In genomic region chr1:133801743-133802142, GRCm38 (mm10) we compare ENCODE assay signal across 11 mouse cellular contexts. TPM values are rescaled to one million over a fixed set of nuclear protein-coding genes. Genes with fewer than 3 reads are reported as not detected.
A peak's percentile ranks its signal among the peaks of the same experiment; 100 is the strongest.
DNase-seq lines count a peak whose midpoint lies in the region; ATAC-seq and TF ChIP-seq lines count a peak whose summit lies in the region.
"Had no signal": no experiment of that assay in that cellular context is flagged by ENCODE, and none has a peak within 500 bp of the region (broad histone marks: within the 10 kb centered on the region; RNA-seq: fewer than 3 reads in every experiment).

No protein-coding gene starts in this region.

- H3K79me2 ChIP-seq in MEL (ENCODE audit: control insufficient read depth, insufficient read depth, low read length, poor library complexity), result peaks cover 9% of the 10 kb centered on the region

- ATAC-seq in heart, embryonic 12.5 days (ENCODE audit: insufficient number of reproducible peaks, low FRiP score), result no peak
- ATAC-seq in lung, embryonic 16.5 days (ENCODE audit: low read depth), result no peak
- no peak for ATAC-seq in limb, embryonic 15.5 days (ENCODE audit: insufficient number of reproducible peaks, low FRiP score, low TSS enrichment, low read depth)
- no peak for ATAC-seq in intestine, embryonic 16.5 days

- TF ChIP-seq POLR2A in lung, adult 2 months (IDR thresholded peaks at IDR 0.05; ENCODE audit: borderline replicate concordance, extremely low read depth, low read depth, low read length), result no peak
- TF ChIP-seq POLR2A in MEL (IDR thresholded peaks at IDR 0.05; ENCODE audit: control insufficient read depth in 1 of 2, insufficient read depth in 1 of 2, low read depth in 1 of 2, low read length in 2 of 2, poor library complexity in 1 of 2), result no peak

- no peaks in the 10 kb centered on the region for H3K9me3 ChIP-seq in heart, embryonic 12.5 days (replicated peaks)
- H3K9me3 ChIP-seq in lung, embryonic 16.5 days (ENCODE audit: control insufficient read depth, low read length), result no peaks in the 10 kb centered on the region
- no peaks in the 10 kb centered on the region for H3K9me3 ChIP-seq in MEL (replicated peaks; ENCODE audit: insufficient read depth, low read length)
- H3K9me3 ChIP-seq in limb, embryonic 15.5 days, result no peaks in the 10 kb centered on the region
- H3K9me3 ChIP-seq in intestine, embryonic 16.5 days (ENCODE audit: control insufficient read depth, low read length), result no peaks in the 10 kb centered on the region

- no peak for DNase-seq in heart, postnatal 14 days
- no peak for DNase-seq in lung, adult 2 months
- no peak for DNase-seq in MEL (ENCODE audit: low read depth, low spot score)
- no peak for DNase-seq in embryo, embryonic 10.5 days (ENCODE audit: low spot score)
- DNase-seq: cerebellum, postnatal 36 days; kidney, adult 8-10 months; retina, postnatal 1 day had no signal

- intact Hi-C loops in heart, postnatal 14 days (cut with DNase I), result loop anchor here (2.0 to 5.0 kb wide), 2 partner anchors 65 to 96 kb away; no protein-coding TSS in a partner anchor

- peaks cover 51% of the 10 kb centered on the region for H3K4me1 ChIP-seq in heart, embryonic 12.5 days (replicated peaks)
- peaks cover 27% of the 10 kb centered on the region for H3K4me1 ChIP-seq in lung, embryonic 16.5 days (replicated peaks; ENCODE audit: control insufficient read depth, insufficient read depth, low read length)
- H3K4me1 ChIP-seq in lung, adult 2 months (ENCODE audit: control insufficient read depth, insufficient read depth, low read length), result peaks cover 9% of the 10 kb centered on the region
- peaks cover 19 to 46% of the 10 kb centered on the region in 2 experiments for H3K4me1 ChIP-seq in MEL (ENCODE audit: control insufficient read depth in 1 of 2, insufficient read depth in 2 of 2, low read length in 2 of 2)
- H3K4me1 ChIP-seq in limb, embryonic 15.5 days, result peaks cover 37% of the 10 kb centered on the region
- peaks cover 32% of the 10 kb centered on the region for H3K4me1 ChIP-seq in intestine, embryonic 16.5 days (ENCODE audit: control insufficient read depth, insufficient read depth, low read length)

- H3K27ac ChIP-seq in heart, embryonic 12.5 days (ENCODE audit: poor library complexity, severe bottlenecking), result 0 out of 2 replicates have a peak overlapping the region, but pooled peaks have one; percentile 82
- H3K27ac ChIP-seq in lung, embryonic 16.5 days (ENCODE audit: low read length), result no peak overlapping the region
- H3K27ac ChIP-seq in MEL (ENCODE audit: control insufficient read depth, low read depth, low read length), result peak overlapping the region; percentile 85
- no peak overlapping the region; the same call in 1 of the 2 replicates for H3K27ac ChIP-seq in limb, embryonic 15.5 days
- no peak overlapping the region for H3K27ac ChIP-seq in intestine, embryonic 16.5 days (ENCODE audit: low read length)

- WGBS in heart, embryonic 12.5 days, result 74% methylated on average over 5 of the region's 5 CpGs
- WGBS in lung, embryonic 16.5 days, result 54% methylated on average over 5 of the region's 5 CpGs
- WGBS in lung, adult 2 months, result 62% methylated on average over 5 of the region's 5 CpGs
- WGBS in limb, embryonic 15.5 days, result 64% methylated on average over 5 of the region's 5 CpGs
- 62% methylated on average over 5 of the region's 5 CpGs for WGBS in intestine, embryonic 16.5 days

- TF ChIP-seq CTCF in lung, adult 2 months (IDR thresholded peaks at IDR 0.05; ENCODE audit: insufficient read depth, low read length), result no peak
- no peak for TF ChIP-seq CTCF in MEL (IDR thresholded peaks at IDR 0.05 in 2 of 3, conservative IDR thresholded peaks at IDR 0.05 in 1 of 3; ENCODE audit: control insufficient read depth in 1 of 3, insufficient read depth in 1 of 3, low read depth in 2 of 3, low read length in 3 of 3, poor library complexity in 1 of 3, severe bottlenecking in 1 of 3)

- no peak overlapping the region for H3K4me3 ChIP-seq in heart, embryonic 12.5 days
- no peak overlapping the region for H3K4me3 ChIP-seq in lung, embryonic 16.5 days (ENCODE audit: low read length)
- H3K4me3 ChIP-seq in lung, adult 2 months (replicated peaks; ENCODE audit: extremely low read depth, low read depth, low read length), result no peak overlapping the region
- no peak overlapping the region for H3K4me3 ChIP-seq in MEL (ENCODE audit: control insufficient read depth in 1 of 2, insufficient read depth in 1 of 2, low read depth in 2 of 2, low read length in 2 of 2)
- no peak overlapping the region for H3K4me3 ChIP-seq in limb, embryonic 15.5 days
- no peak overlapping the region for H3K4me3 ChIP-seq in intestine, embryonic 16.5 days (ENCODE audit: low read length)

- no peak overlapping the region for H3K4me2 ChIP-seq in heart, embryonic 12.5 days
- peak overlapping the region; percentile 96; the same call in 1 of the 2 replicates for H3K4me2 ChIP-seq in lung, embryonic 16.5 days (ENCODE audit: low read depth, low read length)
- H3K4me2 ChIP-seq in limb, embryonic 15.5 days, result peak overlapping the region; percentile 83; the same call in 1 of the 2 replicates
- no peak overlapping the region for H3K4me2 ChIP-seq in intestine, embryonic 16.5 days (ENCODE audit: low read depth, low read length)

- H3K27me3 ChIP-seq in heart, embryonic 12.5 days (replicated peaks), result peaks cover 3% of the 10 kb centered on the region; the same call in 1 of the 2 replicates
- no peaks in the 10 kb centered on the region for H3K27me3 ChIP-seq in lung, embryonic 16.5 days (ENCODE audit: control insufficient read depth, insufficient read depth, low read depth, low read length)
- no peaks in the 10 kb centered on the region for H3K27me3 ChIP-seq in MEL (ENCODE audit: control insufficient read depth in 1 of 2, insufficient read depth in 2 of 2, low read length in 2 of 2)
- H3K27me3 ChIP-seq in limb, embryonic 15.5 days, result no peaks in the 10 kb centered on the region
- H3K27me3 ChIP-seq in intestine, embryonic 16.5 days (replicated peaks; ENCODE audit: control insufficient read depth, insufficient read depth, low read length), result no peaks in the 10 kb centered on the region

- no peak for TF ChIP-seq EP300 in MEL (IDR thresholded peaks at IDR 0.05; ENCODE audit: low read depth in 1 of 2, low read length in 2 of 2)

- no peak for TF ChIP-seq RAD21 in MEL (IDR thresholded peaks at IDR 0.05; ENCODE audit: low read depth, low read length)

- no peak overlapping the region for H3K9ac ChIP-seq in heart, embryonic 12.5 days
- no peak overlapping the region for H3K9ac ChIP-seq in lung, embryonic 16.5 days (ENCODE audit: low read length)
- no peak overlapping the region; the same call in 1 of the 2 replicates for H3K9ac ChIP-seq in MEL (ENCODE audit: control insufficient read depth, low read depth, low read length, poor library complexity, severe bottlenecking)
- no peak overlapping the region for H3K9ac ChIP-seq in limb, embryonic 15.5 days
- H3K9ac ChIP-seq in intestine, embryonic 16.5 days (ENCODE audit: low read depth, low read length), result no peak overlapping the region

- no peaks in the 10 kb centered on the region for H3K36me3 ChIP-seq in heart, embryonic 12.5 days
- no peaks in the 10 kb centered on the region for H3K36me3 ChIP-seq in lung, embryonic 16.5 days (ENCODE audit: control insufficient read depth, insufficient read depth, low read length)
- peaks cover 0 to 31% of the 10 kb centered on the region in 2 experiments; a peak in 2 of 4 replicates for H3K36me3 ChIP-seq in MEL (ENCODE audit: control insufficient read depth in 1 of 2, insufficient read depth in 2 of 2, low read length in 2 of 2)
- no peaks in the 10 kb centered on the region for H3K36me3 ChIP-seq in limb, embryonic 15.5 days
- no peaks in the 10 kb centered on the region for H3K36me3 ChIP-seq in intestine, embryonic 16.5 days (ENCODE audit: control insufficient read depth, insufficient read depth, low read length)

TF ChIP-seq in MEL, 35 proteins besides CTCF, POLR2A, EP300 and RAD21:
- TF ChIP-seq GATA1 (IDR thresholded peaks at IDR 0.05; ENCODE audit: low read depth, low read length) (no peak), RCOR1 (IDR thresholded peaks at IDR 0.05; ENCODE audit: low read depth, low read length) (no peak), NELFE (IDR thresholded peaks at IDR 0.05; ENCODE audit: low read depth, low read length) (no peak), MYC (IDR thresholded peaks at IDR 0.05; ENCODE audit: low read depth, low read length) (no peak), TCF12 (IDR thresholded peaks at IDR 0.05; ENCODE audit: low read depth, low read length) (no peak), E2F4 (IDR thresholded peaks at IDR 0.05; ENCODE audit: borderline replicate concordance, low read depth, low read length) (no peak), ETS1 (IDR thresholded peaks at IDR 0.05; ENCODE audit: low read depth, low read length) (no peak)

RNA-seq across cellular contexts. Expression of gene Atp2b4, which starts 0.9 kb away (rescaled TPM):
- 24.5 and 29.6 TPM in 2 replicates for polyA plus RNA-seq in heart, embryonic 12.5 days (2016; fragmentation: Nextera tagmentation; extraction: Ambion mirVana)
- total RNA-seq in heart, postnatal 14 days (2021), result 10 to 100 TPM; 29.9 to 32.2 TPM
- 7.7 and 9.0 TPM in 2 replicates for polyA plus RNA-seq in lung, embryonic 16.5 days (2015; fragmentation: Nextera tagmentation; extraction: Ambion mirVana)
- 9.5 and 11.3 TPM in 2 replicates for polyA plus RNA-seq in lung, adult 2 months (2012; rRNA removed)
- total RNA-seq in MEL (2012; rRNA removed), result 21.1 and 22.9 TPM in 2 replicates
- polyA plus RNA-seq in MEL (2012; ENCODE audit: insufficient read depth in 1 of 2, insufficient read length in 2 of 2, low read depth in 1 of 2, low replicate concordance in 2 of 2, missing spikeins in 1 of 2), result 10 to 100 TPM in 1 of 2 experiments, not detected in 1; 18.8 TPM
- polyA plus RNA-seq in limb, embryonic 15.5 days (2015; fragmentation: Nextera tagmentation; extraction: Ambion mirVana), result 22.4 and 23.9 TPM in 2 replicates
- 14.8 and 14.9 TPM in 2 replicates for polyA plus RNA-seq in intestine, embryonic 16.5 days (2015; fragmentation: Nextera tagmentation; extraction: Ambion mirVana)

Comparison
In these comparisons a context has a peak if more than half of its experiments do, and no peak if none do; other contexts are left out.
1. H3K27ac ChIP-seq: peak in heart, embryonic 12.5 days (single experiment) and MEL (single experiment); none in lung, embryonic 16.5 days (single experiment), limb, embryonic 15.5 days (single experiment) and intestine, embryonic 16.5 days (single experiment).
2. H3K4me2 ChIP-seq: peak in lung, embryonic 16.5 days (single experiment) and limb, embryonic 15.5 days (single experiment); none in heart, embryonic 12.5 days (single experiment) and intestine, embryonic 16.5 days (single experiment).